Mouse (Mus musculus) stomach, embryonic 15.5 days (tissue): ENCODE data around the gene Slc23a4. TPM values are rescaled to one million over a fixed set of nuclear protein-coding genes. Genes with fewer than 3 reads are reported as not detected.

Experiments used
- ATAC-seq: fragments of 200-750 bp; cut with Nextera tagmentation; 2 replicates; pipeline ENCODE4 v1.8.0; 2017; ENCODE audit warnings: low read depth, moderate number of reproducible peaks, moderate TSS enrichment; ENCODE audit not compliant: insufficient read depth, low FRiP score
- H3K27ac ChIP-seq: fragments of 300-500 bp; sonication (generic); 2 replicates; pipeline ENCODE4 v1.5.1; 2015; ENCODE audit warnings: mild to moderate bottlenecking, inconsistent platforms
- H3K27me3 ChIP-seq: fragments of 300-500 bp; sonication (generic); replicated peaks from 2 replicates; pipeline ENCODE4 v1.6.1; 2015; ENCODE audit warnings: inconsistent platforms
- H3K36me3 ChIP-seq: fragments of 300-500 bp; sonication (generic); 2 replicates; pipeline ENCODE4 v1.6.1; 2015; ENCODE audit warnings: inconsistent platforms
- H3K4me1 ChIP-seq: fragments of 300-500 bp; sonication (generic); 2 replicates; pipeline ENCODE4 v1.6.1; 2015; ENCODE audit warnings: inconsistent platforms
- H3K4me2 ChIP-seq: fragments of 300-500 bp; sonication (generic); 2 replicates; pipeline ENCODE4 v1.6.1; 2015; ENCODE audit warnings: mild to moderate bottlenecking, inconsistent platforms
- H3K4me3 ChIP-seq: fragments of 300-500 bp; sonication (generic); replicated peaks from 2 replicates; pipeline ENCODE4 v1.5.1; 2015; ENCODE audit warnings: inconsistent platforms
- H3K9ac ChIP-seq: fragments of 300-500 bp; sonication (generic); 2 replicates; pipeline ENCODE4 v1.6.1; 2015; ENCODE audit warnings: inconsistent platforms
- H3K9me3 ChIP-seq: fragments of 300-500 bp; sonication (generic); 2 replicates; pipeline ENCODE4 v1.6.1; 2016; ENCODE audit warnings: inconsistent platforms
- WGBS: fragments of 180-500 bp; shearing (Covaris S2); methylation state at CpG from one replicate; pipeline ENCODE4 v1.1.7; 2015; 5-methylcytosine and 5-hydroxymethylcytosine counted together
- polyA plus RNA-seq: library from polyadenylated mRNA; unstranded; fragments of >200 nt; fragmentation: Nextera tagmentation; extraction: Ambion mirVana; gene quantifications from 2 replicates; pipeline ENCODE4 v1.2.1, GENCODE M21; 2015

Gene Slc23a4
- polyA plus RNA-seq, 1 experiment from 2014 or later, result 4.0 TPM

DNA sequence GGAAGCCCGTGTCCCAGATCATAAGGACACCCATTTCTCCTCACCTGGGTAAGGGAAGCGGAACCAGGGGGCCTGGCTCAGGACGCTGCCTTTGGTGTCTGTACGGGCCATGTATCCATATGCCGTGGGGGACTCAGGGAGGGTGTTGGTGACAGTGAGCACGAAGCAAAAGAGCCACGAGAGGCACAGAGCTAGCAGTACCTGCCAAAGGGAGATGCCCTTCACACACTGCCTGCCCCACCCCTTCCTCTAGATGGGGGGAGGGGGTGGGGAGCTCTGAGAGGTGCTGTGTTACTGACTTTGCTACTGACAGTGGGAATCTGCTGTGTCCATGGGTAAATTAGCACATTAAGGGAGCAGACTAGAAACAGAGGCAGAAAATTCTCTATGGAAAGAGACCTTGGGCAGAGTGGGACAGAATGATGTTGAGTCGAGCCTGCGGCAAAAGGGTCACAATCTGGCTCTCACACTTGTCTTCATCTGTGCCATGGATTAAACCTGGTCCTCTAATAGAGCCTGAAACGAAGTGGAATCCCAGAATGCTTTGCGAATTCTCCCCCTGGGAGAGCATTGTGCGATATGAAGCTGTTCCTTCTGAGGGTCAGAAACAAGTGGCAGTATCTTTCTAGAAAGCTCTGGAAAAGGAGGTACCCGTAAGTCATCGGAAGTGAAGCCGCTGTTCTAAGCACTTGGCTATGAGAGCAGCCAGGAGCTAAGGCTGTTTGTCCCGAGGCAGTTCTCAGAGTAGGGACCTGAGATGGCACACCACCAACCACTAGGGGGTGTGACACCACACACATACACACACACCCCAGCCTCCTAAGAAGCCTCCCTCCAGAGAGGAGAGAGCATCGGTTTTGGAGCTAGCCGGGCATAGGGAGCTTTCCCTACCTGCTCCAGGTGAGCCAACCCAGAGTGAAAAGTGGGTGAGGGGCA, 33.0 kb downstream of the Slc23a4 start:
- peak overlapping the region; percentile 29 for H3K4me2 ChIP-seq
- ATAC-seq, result peak; percentile 71; the same call in 1 of the 2 replicates
- no peaks in the 10 kb centered on the region for H3K4me1 ChIP-seq
- H3K9me3 ChIP-seq, result no peaks in the 10 kb centered on the region
- no peak overlapping the region for H3K9ac ChIP-seq
- WGBS, result 52% methylated on average over 18 of the region's 18 CpGs
- no peak overlapping the region for H3K4me3 ChIP-seq
- H3K27me3 ChIP-seq, result no peaks in the 10 kb centered on the region
- H3K27ac ChIP-seq, result no peak overlapping the region
- H3K36me3 ChIP-seq, result no peaks in the 10 kb centered on the region

DNA sequence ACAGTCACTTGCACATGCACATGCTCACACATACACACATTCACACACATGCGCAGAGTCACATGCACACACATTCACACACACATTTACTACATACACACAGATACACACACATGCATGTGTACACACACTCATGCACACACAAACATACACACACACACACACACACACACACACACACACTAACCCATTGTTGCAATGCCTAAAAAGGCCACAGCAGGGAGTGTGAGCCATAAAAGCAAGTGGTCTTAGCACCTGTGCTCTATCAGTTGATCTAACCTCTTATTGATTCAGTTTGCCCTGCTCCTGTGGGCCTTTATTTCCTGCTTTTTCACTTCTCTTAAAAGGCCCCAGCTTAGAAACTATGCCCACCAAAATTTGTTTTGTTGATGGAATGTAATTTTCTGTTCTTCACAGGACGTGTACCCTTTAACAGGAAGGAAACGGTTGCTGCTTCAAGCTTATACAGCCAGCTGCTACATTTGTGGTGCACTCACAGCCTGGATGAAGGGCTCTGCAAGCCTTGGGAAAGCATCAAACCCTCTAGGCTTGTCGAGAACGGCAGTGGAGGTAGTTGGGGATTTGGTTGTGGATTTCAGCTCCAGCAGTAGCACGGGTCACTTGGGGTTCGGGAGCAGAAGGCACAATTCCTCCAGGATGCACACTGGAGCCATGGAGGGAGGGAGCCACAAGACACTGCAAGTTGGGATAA, 36.1 kb downstream of the Slc23a4 start:
- H3K27ac ChIP-seq, result no peak overlapping the region

GRCm38 (mm10) chr6:34951518-34951917, 36.7 kb downstream of the Slc23a4 start:
- Histone ChIP-seq H3K4me2 (no peak overlapping the region), H3K4me1 (no peaks in the 10 kb centered on the region), H3K27ac (no peak overlapping the region), H3K27me3 (no peaks in the 10 kb centered on the region), H3K9ac (no peak overlapping the region), H3K36me3 (no peaks in the 10 kb centered on the region), H3K9me3 (no peaks in the 10 kb centered on the region), H3K4me3 (no peak overlapping the region)
- WGBS, result 82% methylated on average over 7 of the region's 7 CpGs
- no peak for ATAC-seq

More for the DNA sequence above, 36.1 kb downstream of the Slc23a4 start:
- WGBS, result 63% methylated on average over 7 of the region's 7 CpGs
- Histone ChIP-seq H3K36me3 (no peaks in the 10 kb centered on the region), H3K4me3 (no peak overlapping the region), H3K27me3 (no peaks in the 10 kb centered on the region), H3K9me3 (no peaks in the 10 kb centered on the region), H3K4me1 (no peaks in the 10 kb centered on the region), H3K9ac (no peak overlapping the region), H3K4me2 (no peak overlapping the region)
- ATAC-seq, result no peak

DNA sequence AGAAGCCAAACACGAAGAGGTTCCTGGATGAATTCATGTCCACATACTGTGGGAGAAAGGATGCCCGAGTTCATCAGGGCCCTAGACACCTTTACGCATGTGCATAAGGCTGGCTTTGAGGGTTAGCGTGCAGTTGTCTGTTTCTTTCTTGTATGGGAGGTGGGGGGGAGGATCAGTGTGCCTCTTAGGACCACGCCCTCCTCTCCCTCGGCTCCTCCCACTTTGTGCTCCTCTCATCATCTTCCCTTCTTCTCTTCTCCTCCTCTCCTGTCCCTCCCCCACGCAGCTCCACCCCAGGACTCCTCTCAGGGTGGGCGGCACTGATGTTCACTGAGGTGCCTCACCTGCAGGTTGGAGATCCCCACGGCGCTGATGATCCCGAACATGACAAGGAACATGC, 39.7 kb downstream of the Slc23a4 start:
- Histone ChIP-seq H3K4me3 (0 out of 2 replicates have a peak overlapping the region, but pooled peaks have one; percentile 11), H3K4me2 (peak overlapping the region; percentile 32; the same call in 1 of the 2 replicates), H3K27ac (no peak overlapping the region), H3K27me3 (no peaks in the 10 kb centered on the region), H3K9me3 (no peaks in the 10 kb centered on the region), H3K9ac (no peak overlapping the region), H3K36me3 (no peaks in the 10 kb centered on the region), H3K4me1 (no peaks in the 10 kb centered on the region)
- no peak for ATAC-seq
- WGBS, result 21% methylated on average over 11 of the region's 11 CpGs

DNA sequence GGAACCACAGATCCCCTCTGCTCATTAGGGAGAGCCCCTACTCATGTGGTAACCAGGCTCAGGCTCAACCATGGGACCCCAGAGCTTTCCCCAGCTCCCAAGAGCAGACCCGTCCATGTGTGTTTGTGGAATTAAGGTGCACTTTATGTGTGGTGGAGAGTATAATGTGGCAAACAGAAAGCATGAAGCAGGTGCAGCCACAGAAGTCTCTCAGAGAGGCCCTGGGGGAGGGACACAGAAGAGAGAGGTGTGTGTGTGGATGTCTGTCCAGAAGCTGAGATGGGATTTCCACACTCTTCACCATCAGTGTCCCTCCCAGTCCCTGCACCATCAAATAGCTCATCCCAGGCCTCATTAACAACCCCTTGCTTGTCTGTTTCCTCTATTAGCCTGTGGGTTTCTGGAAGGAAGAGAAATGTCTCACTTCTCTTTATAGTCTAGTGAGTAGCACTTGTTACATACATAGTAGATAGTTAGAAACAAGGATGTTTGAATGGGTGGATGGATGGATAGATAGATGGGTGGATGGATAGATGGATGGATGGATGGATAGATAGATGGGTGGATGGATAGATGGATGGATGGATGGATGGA, 41.6 kb downstream of the Slc23a4 start:
- Histone ChIP-seq H3K27ac (no peak overlapping the region), H3K4me2 (no peak overlapping the region), H3K9ac (no peak overlapping the region), H3K9me3 (no peaks in the 10 kb centered on the region), H3K36me3 (no peaks in the 10 kb centered on the region), H3K4me1 (no peaks in the 10 kb centered on the region), H3K4me3 (no peak overlapping the region), H3K27me3 (no peaks in the 10 kb centered on the region)
- ATAC-seq, result no peak
- WGBS, result 83% methylated on average over 1 of the region's 1 CpGs

DNA sequence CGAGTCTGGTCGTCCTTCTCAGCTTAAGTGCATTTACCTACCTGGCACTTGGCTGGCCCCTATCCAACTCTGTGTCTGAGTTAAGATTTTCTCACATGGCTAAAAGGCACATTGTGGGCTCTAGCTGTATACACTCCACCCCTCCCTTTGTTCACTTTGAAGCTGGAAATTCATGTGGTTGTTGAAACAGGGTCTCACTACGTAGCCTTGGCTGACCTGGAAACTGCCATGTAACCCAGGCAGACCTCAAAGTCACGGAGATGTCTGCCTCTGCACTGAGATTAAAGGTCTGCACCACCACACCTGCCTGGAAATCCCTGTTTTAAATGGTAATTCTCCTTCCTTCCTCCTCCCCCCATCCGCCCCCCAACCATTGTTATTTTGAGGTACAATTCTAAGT, 44.7 kb downstream of the Slc23a4 start:
- Histone ChIP-seq H3K4me2 (no peak overlapping the region), H3K27ac (no peak overlapping the region), H3K36me3 (no peaks in the 10 kb centered on the region), H3K4me1 (no peaks in the 10 kb centered on the region), H3K27me3 (no peaks in the 10 kb centered on the region), H3K9ac (no peak overlapping the region), H3K4me3 (no peak overlapping the region), H3K9me3 (no peaks in the 10 kb centered on the region)
- WGBS, result 59% methylated on average over 5 of the region's 5 CpGs
- no peak for ATAC-seq

DNA sequence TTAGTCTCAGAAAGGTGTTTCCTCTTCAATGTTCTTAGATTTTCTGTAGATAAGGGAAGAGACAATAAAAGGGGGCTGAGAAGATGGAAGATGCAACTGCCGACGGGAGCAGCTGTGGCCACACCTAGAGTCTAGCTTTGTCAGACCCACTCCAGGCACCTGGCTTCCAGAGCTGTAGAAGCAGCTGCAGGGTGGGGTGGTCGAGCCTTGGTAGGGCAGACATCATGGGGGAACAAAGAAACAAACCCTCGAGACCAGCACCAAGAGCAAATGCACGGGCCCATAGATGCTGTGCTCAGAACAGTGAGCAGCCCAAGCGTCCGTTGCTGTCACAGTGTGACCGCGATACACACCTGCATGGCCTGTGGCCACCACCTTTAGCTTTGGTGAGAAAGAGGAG, 45.8 kb downstream of the Slc23a4 start:
- Histone ChIP-seq H3K36me3 (no peaks in the 10 kb centered on the region), H3K4me2 (no peak overlapping the region), H3K9ac (no peak overlapping the region), H3K9me3 (no peaks in the 10 kb centered on the region), H3K4me1 (no peaks in the 10 kb centered on the region), H3K27me3 (no peaks in the 10 kb centered on the region), H3K27ac (no peak overlapping the region), H3K4me3 (no peak overlapping the region)
- no peak for ATAC-seq
- 88% methylated on average over 9 of the region's 9 CpGs for WGBS

DNA sequence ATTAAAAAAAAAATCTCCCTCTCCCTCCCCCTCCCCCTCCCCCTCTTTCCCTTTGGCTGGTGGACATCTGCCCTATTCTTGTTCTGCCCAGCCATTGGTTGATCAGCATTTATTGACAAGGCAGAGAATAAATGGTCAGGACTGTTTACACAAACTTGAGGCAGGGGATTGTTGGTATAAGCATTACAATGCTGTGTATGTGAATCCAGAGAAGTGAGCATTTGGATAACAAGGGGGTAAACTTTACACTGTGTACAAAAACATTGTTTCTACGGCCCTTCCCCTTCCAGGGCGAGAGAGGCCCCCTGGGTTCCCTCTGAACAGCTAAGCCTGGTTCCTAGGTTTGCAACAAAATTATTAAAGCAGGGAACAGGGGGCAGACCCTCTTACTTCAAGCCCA, 46.7 kb downstream of the Slc23a4 start:
- Histone ChIP-seq H3K4me2 (no peak overlapping the region), H3K4me3 (no peak overlapping the region), H3K9ac (no peak overlapping the region), H3K9me3 (no peaks in the 10 kb centered on the region), H3K36me3 (no peaks in the 10 kb centered on the region), H3K27me3 (no peaks in the 10 kb centered on the region), H3K4me1 (no peaks in the 10 kb centered on the region), H3K27ac (no peak overlapping the region)
- WGBS, result 67% methylated on average over 2 of the region's 2 CpGs
- no peak for ATAC-seq

DNA sequence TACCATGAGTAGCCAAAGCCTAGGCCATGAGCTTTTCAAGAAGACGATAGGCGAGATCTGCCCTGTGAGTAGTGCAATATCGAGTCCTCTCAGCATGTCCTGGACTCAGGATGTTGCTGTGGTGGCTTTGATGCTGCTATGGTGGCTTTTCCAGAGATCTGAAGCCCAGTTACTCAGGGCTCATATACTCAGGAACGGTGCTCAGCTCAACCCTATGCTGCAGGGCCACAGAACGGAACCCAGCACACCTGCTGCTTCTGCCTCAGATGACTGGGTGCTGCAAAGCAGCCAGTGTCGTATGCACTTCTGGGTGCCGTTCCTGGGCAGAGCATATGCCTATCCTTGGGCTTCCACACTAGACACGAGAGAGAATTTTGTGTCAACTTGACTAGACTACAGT, 48.8 kb downstream of the Slc23a4 start:
- no peak overlapping the region for H3K27ac ChIP-seq
- WGBS, result 90% methylated on average over 8 of the region's 8 CpGs
- no peaks in the 10 kb centered on the region for H3K9me3 ChIP-seq
- ATAC-seq, result no peak
- H3K4me1 ChIP-seq, result no peaks in the 10 kb centered on the region
- no peaks in the 10 kb centered on the region for H3K27me3 ChIP-seq
- H3K9ac ChIP-seq, result no peak overlapping the region
- no peak overlapping the region for H3K4me2 ChIP-seq
- H3K4me3 ChIP-seq, result no peak overlapping the region
- no peaks in the 10 kb centered on the region for H3K36me3 ChIP-seq

DNA sequence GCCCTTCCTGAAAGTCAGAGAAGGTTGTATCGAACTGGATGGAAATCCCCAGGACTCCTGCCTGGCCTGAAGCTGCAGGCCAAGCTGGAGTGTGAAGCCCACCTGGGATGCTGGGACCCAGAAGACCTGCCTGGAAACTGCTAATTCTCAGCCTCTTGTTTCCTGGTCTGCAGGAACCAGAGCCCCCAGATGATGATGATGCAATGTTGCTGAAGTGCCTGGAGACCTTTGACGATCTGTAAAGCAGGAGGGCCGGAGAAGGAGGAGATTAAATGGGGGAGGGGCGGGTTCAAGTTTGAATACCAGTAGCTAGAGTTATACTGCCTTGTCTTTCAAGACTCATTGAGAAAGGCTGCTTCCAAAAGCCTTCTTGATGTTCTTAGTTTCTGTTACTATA, 49.3 kb downstream of the Slc23a4 start:
- H3K36me3 ChIP-seq, result no peaks in the 10 kb centered on the region
- no peaks in the 10 kb centered on the region for H3K27me3 ChIP-seq
- no peaks in the 10 kb centered on the region for H3K4me1 ChIP-seq
- ATAC-seq, result no peak
- no peak overlapping the region for H3K9ac ChIP-seq
- no peaks in the 10 kb centered on the region for H3K9me3 ChIP-seq
- H3K4me2 ChIP-seq, result no peak overlapping the region
- no peak overlapping the region for H3K4me3 ChIP-seq
- no peak overlapping the region for H3K27ac ChIP-seq
- WGBS, result 41% methylated on average over 4 of the region's 4 CpGs

- H3K27ac ChIP-seq, result no peak overlapping the region
- ATAC-seq, result no peak; the same call in 1 of the 2 replicates
Observed at GRCm38 (mm10) chr6:34938280-34938928, 49.8 kb downstream of the Slc23a4 start.

More at GRCm38 (mm10) chr6:34938280-34938928, 49.8 kb downstream of the Slc23a4 start:
- Histone ChIP-seq H3K4me3 (no peak overlapping the region), H3K36me3 (no peaks in the 10 kb centered on the region), H3K27me3 (no peaks in the 10 kb centered on the region), H3K9ac (no peak overlapping the region), H3K4me1 (no peaks in the 10 kb centered on the region), H3K4me2 (no peak overlapping the region), H3K9me3 (no peaks in the 10 kb centered on the region)
- WGBS, result 39% methylated on average over 7 of the region's 7 CpGs
